Mouse (Mus musculus): ENCODE measurements at regions not wholly inside any gene's neighbourhood (a gene's known extent, or its start where the extent isn't known, plus 50 kb on each side); places are given as distances from the start of the nearest gene placed in this dataset.

- Histone ChIP-seq H3K36me3 (ENCODE audit: control insufficient read depth, insufficient read depth, low read length) (no peaks in the 10 kb centered on the region), H3K4me1 (ENCODE audit: control insufficient read depth, insufficient read depth, low read depth, low read length) (no peaks in the 10 kb centered on the region), H3K9me3 (ENCODE audit: control insufficient read depth, low read length) (no peaks in the 10 kb centered on the region), H3K27ac (ENCODE audit: low read depth, low read length) (no peak overlapping the region), H3K4me3 (ENCODE audit: low read length) (no peak overlapping the region), H3K4me2 (ENCODE audit: low read length) (no peak overlapping the region), H3K9ac (ENCODE audit: low read depth, low read length) (no peak overlapping the region), H3K27me3 (replicated peaks; ENCODE audit: control insufficient read depth, insufficient read depth, low read length) (no peaks in the 10 kb centered on the region)
- 70% methylated on average over 3 of the region's 3 CpGs for WGBS
- no peak for ATAC-seq
Observed at GRCm38 (mm10) chr9:51476511-51477056, 147.9 kb upstream of the 1810046K07Rik start.

- Histone ChIP-seq H3K9me3 (ENCODE audit: control insufficient read depth, low read length) (peaks cover 4% of the 10 kb centered on the region; the same call in 1 of the 2 replicates), H3K4me2 (ENCODE audit: low read length) (no peak overlapping the region), H3K27me3 (replicated peaks; ENCODE audit: control insufficient read depth, insufficient read depth, low read length) (no peaks in the 10 kb centered on the region), H3K27ac (ENCODE audit: low read depth, low read length) (no peak overlapping the region), H3K9ac (ENCODE audit: low read depth, low read length) (no peak overlapping the region), H3K4me3 (ENCODE audit: low read length) (no peak overlapping the region), H3K36me3 (ENCODE audit: control insufficient read depth, insufficient read depth, low read length) (no peaks in the 10 kb centered on the region), H3K4me1 (ENCODE audit: control insufficient read depth, insufficient read depth, low read depth, low read length) (no peaks in the 10 kb centered on the region)
- no peak for ATAC-seq
- WGBS = 51% methylated on average over 3 of the region's 3 CpGs
Observed at GRCm38 (mm10) chr9:51487840-51488239, 159.1 kb upstream of the 1810046K07Rik start.

GRCm38 (mm10) chr9:51507265-51507913 lies 178.7 kb upstream of the 1810046K07Rik start:
- Histone ChIP-seq H3K27ac (ENCODE audit: low read depth, low read length) (no peak overlapping the region), H3K27me3 (replicated peaks; ENCODE audit: control insufficient read depth, insufficient read depth, low read length) (no peaks in the 10 kb centered on the region), H3K36me3 (ENCODE audit: control insufficient read depth, insufficient read depth, low read length) (no peaks in the 10 kb centered on the region), H3K9ac (ENCODE audit: low read depth, low read length) (no peak overlapping the region), H3K4me3 (ENCODE audit: low read length) (no peak overlapping the region), H3K9me3 (ENCODE audit: control insufficient read depth, low read length) (no peaks in the 10 kb centered on the region), H3K4me2 (ENCODE audit: low read length) (no peak overlapping the region), H3K4me1 (ENCODE audit: control insufficient read depth, insufficient read depth, low read depth, low read length) (no peaks in the 10 kb centered on the region)
- 89% methylated on average over 3 of the region's 3 CpGs for WGBS
- no peak for ATAC-seq

- H3K9me3 ChIP-seq (ENCODE audit: control insufficient read depth, low read length) = no peaks in the 10 kb centered on the region
- H3K27ac ChIP-seq (ENCODE audit: low read depth, low read length) = no peak overlapping the region
- 76% methylated on average over 2 of the region's 2 CpGs for WGBS
- H3K36me3 ChIP-seq (ENCODE audit: control insufficient read depth, insufficient read depth, low read length) = no peaks in the 10 kb centered on the region
- ATAC-seq = no peak
- no peaks in the 10 kb centered on the region for H3K27me3 ChIP-seq (replicated peaks; ENCODE audit: control insufficient read depth, insufficient read depth, low read length)
- H3K4me1 ChIP-seq (ENCODE audit: control insufficient read depth, insufficient read depth, low read depth, low read length) = no peaks in the 10 kb centered on the region
- H3K4me3 ChIP-seq (ENCODE audit: low read length) = no peak overlapping the region
- no peak overlapping the region for H3K4me2 ChIP-seq (ENCODE audit: low read length)
- H3K9ac ChIP-seq (ENCODE audit: low read depth, low read length) = no peak overlapping the region
Observed at GRCm38 (mm10) chr9:51517643-51518042, 188.9 kb upstream of the 1810046K07Rik start.

GRCm38 (mm10) chr9:51518376-51518775 lies 189.7 kb upstream of the 1810046K07Rik start:
- H3K4me2 ChIP-seq (ENCODE audit: low read length) = no peak overlapping the region
- no peak overlapping the region for H3K27ac ChIP-seq (ENCODE audit: low read depth, low read length)
- no peaks in the 10 kb centered on the region for H3K27me3 ChIP-seq (replicated peaks; ENCODE audit: control insufficient read depth, insufficient read depth, low read length)
- H3K4me1 ChIP-seq (ENCODE audit: control insufficient read depth, insufficient read depth, low read depth, low read length) = no peaks in the 10 kb centered on the region
- no peaks in the 10 kb centered on the region for H3K36me3 ChIP-seq (ENCODE audit: control insufficient read depth, insufficient read depth, low read length)
- no peak overlapping the region for H3K4me3 ChIP-seq (ENCODE audit: low read length)
- H3K9ac ChIP-seq (ENCODE audit: low read depth, low read length) = no peak overlapping the region
- no peaks in the 10 kb centered on the region for H3K9me3 ChIP-seq (ENCODE audit: control insufficient read depth, low read length)
- WGBS = 78% methylated on average over 4 of the region's 4 CpGs
- no peak for ATAC-seq

GRCm38 (mm10) chr9:51523471-51523870 lies 194.8 kb upstream of the 1810046K07Rik start:
- H3K9ac ChIP-seq (ENCODE audit: low read depth, low read length) = no peak overlapping the region
- no peak for ATAC-seq

GRCm38 (mm10) chr9:51525906-51526305 lies 197.2 kb upstream of the 1810046K07Rik start:
- Histone ChIP-seq H3K4me2 (ENCODE audit: low read length) (no peak overlapping the region), H3K9me3 (ENCODE audit: control insufficient read depth, low read length) (no peaks in the 10 kb centered on the region), H3K9ac (ENCODE audit: low read depth, low read length) (no peak overlapping the region), H3K36me3 (ENCODE audit: control insufficient read depth, insufficient read depth, low read length) (no peaks in the 10 kb centered on the region), H3K27ac (ENCODE audit: low read depth, low read length) (no peak overlapping the region), H3K4me3 (ENCODE audit: low read length) (no peak overlapping the region), H3K27me3 (replicated peaks; ENCODE audit: control insufficient read depth, insufficient read depth, low read length) (no peaks in the 10 kb centered on the region), H3K4me1 (ENCODE audit: control insufficient read depth, insufficient read depth, low read depth, low read length) (no peaks in the 10 kb centered on the region)
- 74% methylated on average over 4 of the region's 4 CpGs for WGBS
- ATAC-seq = no peak

More at GRCm38 (mm10) chr9:51523471-51523870, 194.8 kb upstream of the 1810046K07Rik start:
- Histone ChIP-seq H3K4me2 (ENCODE audit: low read length) (no peak overlapping the region), H3K4me3 (ENCODE audit: low read length) (no peak overlapping the region), H3K36me3 (ENCODE audit: control insufficient read depth, insufficient read depth, low read length) (no peaks in the 10 kb centered on the region), H3K9me3 (ENCODE audit: control insufficient read depth, low read length) (no peaks in the 10 kb centered on the region), H3K4me1 (ENCODE audit: control insufficient read depth, insufficient read depth, low read depth, low read length) (no peaks in the 10 kb centered on the region), H3K27me3 (replicated peaks; ENCODE audit: control insufficient read depth, insufficient read depth, low read length) (no peaks in the 10 kb centered on the region), H3K27ac (ENCODE audit: low read depth, low read length) (no peak overlapping the region)

GRCm38 (mm10) chr9:51538894-51539293 lies 210.2 kb upstream of the 1810046K07Rik start:
- no peak overlapping the region for H3K27ac ChIP-seq (ENCODE audit: low read depth, low read length)
- 75% methylated on average over 2 of the region's 2 CpGs for WGBS
- no peaks in the 10 kb centered on the region for H3K27me3 ChIP-seq (replicated peaks; ENCODE audit: control insufficient read depth, insufficient read depth, low read length)
- no peaks in the 10 kb centered on the region for H3K4me1 ChIP-seq (ENCODE audit: control insufficient read depth, insufficient read depth, low read depth, low read length)
- no peaks in the 10 kb centered on the region for H3K36me3 ChIP-seq (ENCODE audit: control insufficient read depth, insufficient read depth, low read length)
- ATAC-seq = no peak
- no peak overlapping the region for H3K4me3 ChIP-seq (ENCODE audit: low read length)
- no peak overlapping the region for H3K9ac ChIP-seq (ENCODE audit: low read depth, low read length)
- H3K4me2 ChIP-seq (ENCODE audit: low read length) = no peak overlapping the region
- H3K9me3 ChIP-seq (ENCODE audit: control insufficient read depth, low read length) = no peaks in the 10 kb centered on the region

- WGBS = 89% methylated on average over 3 of the region's 3 CpGs
- H3K4me2 ChIP-seq (ENCODE audit: low read length) = no peak overlapping the region
- H3K9ac ChIP-seq (ENCODE audit: low read depth, low read length) = no peak overlapping the region
- no peak overlapping the region for H3K27ac ChIP-seq (ENCODE audit: low read depth, low read length)
- no peak overlapping the region for H3K4me3 ChIP-seq (ENCODE audit: low read length)
- H3K9me3 ChIP-seq (ENCODE audit: control insufficient read depth, low read length) = no peaks in the 10 kb centered on the region
- H3K27me3 ChIP-seq (replicated peaks; ENCODE audit: control insufficient read depth, insufficient read depth, low read length) = no peaks in the 10 kb centered on the region
- no peak for ATAC-seq
- no peaks in the 10 kb centered on the region for H3K4me1 ChIP-seq (ENCODE audit: control insufficient read depth, insufficient read depth, low read depth, low read length)
- H3K36me3 ChIP-seq (ENCODE audit: control insufficient read depth, insufficient read depth, low read length) = no peaks in the 10 kb centered on the region
Observed at GRCm38 (mm10) chr9:51541940-51542339, 213.2 kb upstream of the 1810046K07Rik start.
